Mouse (Mus musculus): Measurements from ENCODE around the gene Hmcn1.

The Hmcn1 gene

GRCm38 (mm10) chr1:150993162-150994064 is at the start of gene Hmcn1:
Gene Hmcn1 (minus strand): TSS chr1:150993435.
- DNase-seq = no peak

GRCm38 (mm10) chr1:151040945-151041649 is 47.9 kb upstream of the Hmcn1 start:
- DNase-seq = peak; percentile 67

DNA sequence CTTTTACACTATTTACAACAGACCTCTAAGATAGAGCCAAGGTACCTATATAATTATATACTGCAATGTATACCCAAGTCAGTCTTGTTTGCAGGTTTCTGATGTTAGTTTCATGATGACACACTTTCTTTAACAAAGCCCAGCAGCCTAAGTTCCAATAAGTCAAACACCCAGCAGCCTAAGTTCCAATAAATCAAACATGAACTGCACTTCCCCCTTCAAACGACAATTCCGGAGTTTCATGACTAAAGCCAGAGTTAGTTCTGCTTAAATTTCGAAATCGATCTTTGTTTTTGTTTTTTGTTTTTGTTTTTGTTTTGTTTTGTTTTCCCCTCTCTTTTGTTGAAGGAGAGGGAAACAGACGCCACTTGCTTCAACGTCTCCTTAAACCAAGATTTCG is 47.1 kb upstream of the Hmcn1 start:
- DNase-seq = no peak

DNA sequence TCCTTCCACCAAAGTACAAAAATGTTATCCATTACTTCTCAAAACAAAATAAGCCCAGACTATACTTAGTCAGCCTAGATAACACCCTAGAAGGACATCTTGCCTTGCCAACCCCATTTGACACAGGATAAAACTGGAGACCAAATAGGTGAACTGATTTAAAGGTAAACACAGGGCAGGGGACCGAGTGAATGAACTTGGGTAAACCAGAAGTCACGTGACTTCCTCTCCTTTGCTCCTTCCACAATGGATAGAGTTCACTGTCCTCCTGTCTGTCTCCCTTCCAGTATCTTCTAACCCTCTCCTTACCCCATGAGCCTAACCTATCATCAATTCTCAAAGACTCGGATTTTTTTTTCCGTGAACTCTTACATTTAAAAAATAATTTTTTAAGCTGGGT is 46.0 kb upstream of the Hmcn1 start:
- no peak for DNase-seq

DNA sequence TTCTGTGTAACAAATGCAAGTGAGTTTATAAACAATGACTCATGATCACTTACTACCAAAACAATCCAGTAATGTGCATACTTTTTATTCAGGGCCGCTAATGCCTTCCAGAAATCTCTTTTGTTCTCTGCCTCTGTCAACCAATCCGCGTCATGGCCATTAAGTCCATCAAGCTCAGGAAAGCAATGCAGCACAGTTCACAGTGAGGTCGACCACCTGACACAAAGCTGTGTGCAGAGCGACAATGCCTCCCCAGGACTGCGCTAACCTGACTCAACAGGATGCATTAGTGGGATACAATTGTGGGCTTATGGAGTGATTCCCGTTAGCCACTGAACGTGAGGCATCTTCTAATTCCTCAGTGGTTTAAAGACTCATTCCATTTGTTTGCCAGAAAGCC is 45.3 kb upstream of the Hmcn1 start:
- DNase-seq = no peak

DNA sequence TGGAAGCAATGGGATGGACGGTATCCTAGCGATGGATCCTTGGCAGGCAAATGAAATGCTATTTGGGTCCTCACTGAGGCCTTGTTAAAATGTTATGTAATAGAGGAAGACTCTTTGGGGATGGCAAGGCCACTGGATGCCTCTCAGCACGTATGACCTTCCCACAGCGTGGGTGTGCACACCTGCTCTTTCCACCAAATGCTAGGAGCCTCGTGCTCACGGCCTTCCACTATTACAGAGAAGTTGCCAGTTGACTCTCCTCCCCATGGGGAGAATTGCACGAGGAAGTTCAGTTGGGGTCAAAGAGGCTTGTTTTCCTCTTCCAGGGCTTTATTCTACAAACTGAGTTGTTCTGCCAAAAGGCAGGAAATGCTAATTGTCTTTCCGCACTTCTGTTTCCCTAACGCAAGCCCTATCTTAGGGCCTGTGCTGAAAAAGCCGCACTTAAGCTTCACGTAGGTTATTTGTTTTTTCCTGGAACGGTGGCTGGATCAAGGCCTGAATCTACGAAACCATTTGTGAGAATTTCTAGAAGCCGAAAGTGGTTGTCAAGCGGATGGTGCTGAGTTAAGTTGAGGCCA is 43.3 kb upstream of the Hmcn1 start:
- DNase-seq = peak; percentile 57

DNA sequence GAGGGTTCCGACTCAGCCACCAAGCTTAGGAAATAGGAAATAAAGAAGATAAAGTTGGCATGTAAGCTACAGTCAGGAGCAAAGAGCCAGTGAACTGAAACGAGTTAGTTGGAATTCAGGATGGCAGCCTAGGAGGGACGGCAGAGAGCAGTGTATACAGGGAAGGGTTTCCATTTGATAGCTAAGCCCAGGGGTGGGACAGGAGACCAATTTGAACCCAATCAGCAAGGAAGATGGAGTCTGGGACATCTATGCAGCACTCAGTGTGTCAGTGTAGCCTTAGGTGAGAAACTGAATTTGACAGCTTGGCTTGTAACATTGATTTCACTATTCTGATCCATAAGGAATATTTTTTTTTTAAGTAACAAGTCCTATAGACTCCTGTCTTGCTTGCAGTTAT is 42.5 kb upstream of the Hmcn1 start:
- no peak for DNase-seq

GRCm38 (mm10) chr1:151034993-151035592 is 41.9 kb upstream of the Hmcn1 start:
- DNase-seq = peak; percentile 79

- DNase-seq = no peak
These were observed 40.1 kb upstream of the Hmcn1 start for GRCm38 (mm10) chr1:151033291-151033690.

DNA sequence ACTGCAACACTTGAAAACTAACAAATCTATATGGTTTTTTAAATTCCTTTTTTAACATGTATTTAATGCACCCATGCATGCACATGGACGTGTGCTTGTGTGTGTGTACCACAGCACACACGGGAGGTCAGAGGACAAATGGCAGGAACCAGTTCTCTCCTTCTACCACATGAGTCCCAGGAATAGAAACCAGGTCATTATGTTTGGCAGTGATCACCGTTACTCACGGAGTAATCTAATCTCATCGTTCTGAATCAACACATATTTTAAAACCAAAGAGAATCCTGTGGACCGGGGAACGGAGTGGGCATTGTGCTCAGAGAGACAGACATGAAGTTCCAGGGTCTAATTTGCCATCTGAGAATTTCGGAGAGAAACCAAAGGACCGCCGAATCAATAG is 38.3 kb upstream of the Hmcn1 start:
- no peak for DNase-seq

DNA sequence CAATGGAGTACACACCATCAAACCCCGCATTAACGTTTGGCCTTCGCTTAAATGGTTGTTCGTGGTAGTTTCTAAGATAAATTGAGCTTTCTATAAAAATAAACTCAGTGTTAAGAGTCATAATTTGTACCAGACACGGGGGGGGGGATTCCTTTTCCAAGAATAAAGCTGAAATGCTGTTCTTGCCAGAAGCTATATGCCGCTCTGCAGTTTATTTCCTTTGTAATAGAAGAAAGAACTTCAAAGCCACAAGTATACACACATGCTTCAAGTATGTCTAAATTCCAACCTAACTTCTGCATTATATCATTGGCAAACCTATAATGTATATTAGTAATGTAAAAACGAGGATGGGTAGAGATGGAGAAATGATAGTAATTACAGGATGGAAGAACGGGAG is 37.9 kb upstream of the Hmcn1 start:
- no peak for DNase-seq

DNA sequence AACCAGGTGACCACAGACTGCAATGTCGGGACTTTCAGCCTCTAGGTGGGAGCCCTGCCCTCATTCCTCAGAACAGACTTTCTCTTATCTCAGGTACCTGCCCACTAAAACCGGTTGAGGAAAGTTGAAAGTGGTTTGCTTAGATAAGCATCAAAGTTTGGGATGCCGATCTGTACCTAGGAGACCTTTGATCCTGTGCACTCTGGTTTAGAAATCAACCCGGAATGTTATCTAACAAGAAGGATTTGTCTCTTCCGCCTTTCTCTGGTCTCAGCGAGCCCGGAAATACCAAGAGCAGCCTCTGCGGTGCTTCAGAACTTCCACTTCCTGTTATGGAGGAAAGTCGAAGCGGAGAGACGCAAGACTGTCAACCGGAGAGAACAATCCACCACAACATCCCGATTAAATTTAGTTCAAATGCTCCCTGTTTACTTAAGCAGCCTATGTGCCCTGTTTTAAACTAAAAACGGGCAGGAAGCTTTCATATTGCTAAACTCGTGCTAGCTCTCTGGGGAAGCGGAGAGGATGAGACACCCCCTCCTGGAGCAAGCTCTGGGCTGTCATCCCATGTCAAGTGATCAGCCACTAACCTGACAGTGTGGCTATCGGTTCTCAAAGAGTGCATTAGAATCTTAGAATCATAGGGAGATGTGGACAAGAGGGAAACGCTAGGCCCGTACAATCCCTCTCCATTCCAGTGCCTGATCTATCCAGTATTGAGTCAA is 32.0 kb upstream of the Hmcn1 start:
- peak; percentile 59 for DNase-seq

GRCm38 (mm10) chr1:151019273-151019890 is 26.1 kb upstream of the Hmcn1 start:
- no peak for DNase-seq

DNA sequence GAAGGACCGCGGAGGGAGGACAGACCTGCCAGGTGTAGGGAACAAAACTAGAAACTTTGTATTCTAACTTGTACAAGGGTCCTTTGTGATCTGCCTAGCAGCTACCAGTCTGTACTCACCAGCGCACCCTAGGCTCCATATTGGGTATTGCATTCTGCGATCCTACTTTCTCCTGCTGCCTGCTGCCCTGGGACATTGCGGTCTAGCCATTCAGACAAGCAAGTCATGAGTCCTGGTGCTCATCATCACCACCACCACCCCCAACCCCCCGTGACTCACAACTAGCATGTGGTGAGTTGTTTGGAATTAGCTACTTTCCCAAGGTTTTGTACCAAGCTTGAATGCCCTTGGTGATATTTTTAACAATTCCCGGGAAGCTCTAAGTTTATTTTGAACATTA is 17.8 kb upstream of the Hmcn1 start:
- peak; percentile 75 for DNase-seq

DNA sequence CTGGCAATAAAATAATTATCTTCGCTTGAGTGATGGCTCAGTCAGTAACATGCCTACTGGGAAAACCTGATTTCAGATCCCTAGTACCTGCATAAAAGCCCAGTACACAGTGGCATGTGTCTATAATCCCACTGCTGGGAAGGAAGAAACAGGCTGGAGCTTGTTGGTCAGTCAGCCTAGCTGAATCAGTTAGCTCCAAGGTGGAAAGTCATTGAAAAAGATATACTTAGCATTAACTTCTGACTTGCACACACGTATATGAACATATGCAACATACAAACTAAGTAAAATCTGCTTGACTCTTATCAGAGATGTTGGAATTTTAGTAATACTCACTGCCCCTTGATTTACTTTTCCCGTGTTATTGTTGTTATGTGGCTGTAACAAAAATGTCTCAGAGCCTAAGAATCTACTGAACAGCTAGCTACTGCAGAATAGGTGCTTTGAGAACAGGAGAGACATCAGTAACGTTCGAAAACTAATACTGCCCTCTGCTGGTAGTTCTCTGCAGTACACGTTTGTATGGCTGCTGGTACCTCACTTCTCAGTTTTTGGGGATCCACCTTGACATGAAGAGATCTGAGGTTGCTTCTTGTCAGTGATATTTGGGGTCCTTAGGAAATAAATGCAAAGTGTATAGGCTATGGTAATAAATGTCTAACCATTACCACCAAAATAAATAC is 16.0 kb upstream of the Hmcn1 start:
- DNase-seq = peak; percentile 78

- DNase-seq = no peak
These were observed 14.5 kb upstream of the Hmcn1 start for GRCm38 (mm10) chr1:151007747-151008146.

DNA sequence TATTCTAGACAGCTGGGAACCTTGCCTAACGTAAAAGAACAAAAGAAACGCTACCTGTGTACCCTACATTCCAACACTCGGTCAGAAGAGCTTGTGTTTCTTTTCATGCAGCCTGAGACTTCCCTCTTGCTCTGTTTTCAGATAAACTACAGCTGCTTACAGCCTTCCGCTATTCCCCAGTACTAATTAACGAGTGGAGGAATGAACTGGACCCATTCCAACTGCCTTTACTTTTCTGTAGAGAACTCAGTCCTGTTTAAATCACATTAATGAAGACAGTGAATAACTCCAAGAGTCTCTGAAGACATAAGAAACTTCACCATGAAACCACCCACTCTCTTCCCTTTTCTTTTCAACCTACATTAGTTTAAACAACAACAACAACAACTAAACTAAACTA is 10.8 kb upstream of the Hmcn1 start:
- no peak for DNase-seq

DNA sequence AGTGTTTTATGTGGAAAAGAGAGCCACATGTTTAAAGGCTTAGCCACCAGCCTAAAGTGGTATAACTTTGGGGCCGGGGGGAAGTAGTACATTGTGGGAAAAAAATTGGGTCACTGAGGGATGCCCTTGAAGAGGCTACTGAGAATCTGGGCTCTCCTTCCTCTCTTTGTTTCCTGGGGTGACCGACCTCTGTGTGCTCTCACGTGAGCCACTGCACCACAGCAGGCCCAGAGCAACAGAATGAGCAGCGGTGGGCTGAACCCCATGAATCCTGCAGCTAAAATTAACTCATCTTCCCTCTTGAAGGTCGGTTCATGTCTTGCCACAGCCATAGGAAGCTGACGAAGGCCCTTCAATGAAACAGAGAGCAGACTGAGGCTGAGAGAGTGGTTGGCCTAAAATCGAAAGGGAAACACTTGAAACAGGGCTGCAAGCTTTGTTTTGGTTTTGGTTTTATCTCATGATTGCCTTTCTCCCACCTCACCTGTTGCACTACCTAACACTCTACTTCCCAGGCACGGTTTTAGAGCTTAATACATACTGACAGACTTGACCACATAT is 8.7 kb upstream of the Hmcn1 start:
- no peak for DNase-seq

DNA sequence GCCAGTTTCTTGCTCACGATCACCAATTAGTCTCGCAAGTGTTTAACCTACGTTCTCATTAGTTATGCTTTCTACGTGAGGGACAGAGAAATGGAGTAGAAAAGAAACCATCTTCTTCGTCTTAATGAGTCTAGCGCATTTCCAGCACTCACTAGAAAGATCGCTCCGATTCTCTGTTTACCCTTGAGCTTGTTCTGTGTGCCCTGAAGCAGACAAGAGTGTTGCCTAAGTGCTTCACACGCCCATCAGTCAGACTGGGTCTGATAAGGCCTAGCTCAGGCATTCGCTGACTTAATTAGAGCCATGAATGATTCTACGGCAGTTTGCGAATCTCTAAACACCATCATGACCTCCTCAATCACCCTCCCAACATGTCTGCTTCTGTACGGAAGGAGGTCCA is 7.5 kb upstream of the Hmcn1 start:
- no peak for DNase-seq

DNA sequence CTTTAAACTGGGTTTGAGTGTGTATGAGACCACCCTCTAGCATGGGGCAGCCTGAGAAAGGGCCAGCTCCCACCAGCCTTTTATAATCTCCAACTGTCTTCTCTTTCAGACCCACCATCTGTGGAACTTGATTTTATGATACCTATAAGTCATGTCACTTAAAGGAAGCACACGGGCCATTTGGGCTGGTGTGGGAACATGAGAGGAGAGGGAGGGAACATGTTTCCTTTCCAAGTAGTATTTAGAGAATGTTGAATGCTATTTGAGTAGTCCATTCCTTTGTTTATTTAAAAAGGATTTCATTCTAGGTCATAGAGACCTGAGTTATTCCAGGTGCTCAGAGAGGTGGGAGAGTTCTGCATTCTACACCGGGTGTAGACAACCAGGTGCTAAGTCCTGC is 1.4 kb upstream of the Hmcn1 start:
- DNase-seq = no peak

GRCm38 (mm10) chr1:150992711-150993161 is 499 bp downstream of the Hmcn1 start:
- DNase-seq = no peak
